Mouse (Mus musculus) stomach, embryonic 15.5 days (tissue): ENCODE data around the gene Tmem132d. TPM values are rescaled to one million over a fixed set of nuclear protein-coding genes. Genes with fewer than 3 reads are reported as not detected.
"Not testable (repeated sequence)": the region's sequence is repeated elsewhere in the genome, so short reads cannot be mapped to it uniquely, and the experiment has no call there.

Experiments
- ATAC-seq: fragments of 200-750 bp; cut with Nextera tagmentation; 2 replicates; pipeline ENCODE4 v1.8.0; 2017; ENCODE audit warnings: low read depth, moderate number of reproducible peaks, moderate TSS enrichment; ENCODE audit not compliant: insufficient read depth, low FRiP score
- H3K27ac ChIP-seq: fragments of 300-500 bp; sonication (generic); 2 replicates; pipeline ENCODE4 v1.5.1; 2015; ENCODE audit warnings: mild to moderate bottlenecking, inconsistent platforms
- H3K27me3 ChIP-seq: fragments of 300-500 bp; sonication (generic); replicated peaks from 2 replicates; pipeline ENCODE4 v1.6.1; 2015; ENCODE audit warnings: inconsistent platforms
- H3K36me3 ChIP-seq: fragments of 300-500 bp; sonication (generic); 2 replicates; pipeline ENCODE4 v1.6.1; 2015; ENCODE audit warnings: inconsistent platforms
- H3K4me1 ChIP-seq: fragments of 300-500 bp; sonication (generic); 2 replicates; pipeline ENCODE4 v1.6.1; 2015; ENCODE audit warnings: inconsistent platforms
- H3K4me2 ChIP-seq: fragments of 300-500 bp; sonication (generic); 2 replicates; pipeline ENCODE4 v1.6.1; 2015; ENCODE audit warnings: mild to moderate bottlenecking, inconsistent platforms
- H3K4me3 ChIP-seq: fragments of 300-500 bp; sonication (generic); replicated peaks from 2 replicates; pipeline ENCODE4 v1.5.1; 2015; ENCODE audit warnings: inconsistent platforms
- H3K9ac ChIP-seq: fragments of 300-500 bp; sonication (generic); 2 replicates; pipeline ENCODE4 v1.6.1; 2015; ENCODE audit warnings: inconsistent platforms
- H3K9me3 ChIP-seq: fragments of 300-500 bp; sonication (generic); 2 replicates; pipeline ENCODE4 v1.6.1; 2016; ENCODE audit warnings: inconsistent platforms
- WGBS: fragments of 180-500 bp; shearing (Covaris S2); methylation state at CpG from one replicate; pipeline ENCODE4 v1.1.7; 2015; 5-methylcytosine and 5-hydroxymethylcytosine counted together
- polyA plus RNA-seq: library from polyadenylated mRNA; unstranded; fragments of >200 nt; fragmentation: Nextera tagmentation; extraction: Ambion mirVana; gene quantifications from 2 replicates; pipeline ENCODE4 v1.2.1, GENCODE M21; 2015

Gene Tmem132d
- polyA plus RNA-seq, 1 experiment from 2014 or later: 0.05 TPM

- Histone ChIP-seq H3K4me3 (no peak overlapping the region), H3K4me2 (no peak overlapping the region), H3K36me3 (no peaks in the 10 kb centered on the region), H3K27me3 (no peaks in the 10 kb centered on the region), H3K9me3 (no peaks in the 10 kb centered on the region), H3K9ac (no peak overlapping the region), H3K4me1 (no peaks in the 10 kb centered on the region), H3K27ac (no peak overlapping the region)
- 74% methylated on average over 12 of the region's 12 CpGs for WGBS
- ATAC-seq: no peak
These were observed 626.0 kb downstream of the Tmem132d start for GRCm38 (mm10) chr5:127806850-127807249.

GRCm38 (mm10) chr5:127800907-127801306 is 632.0 kb downstream of the Tmem132d start:
- H3K4me3 ChIP-seq: no peak overlapping the region
- H3K9ac ChIP-seq: no peak overlapping the region
- no peaks in the 10 kb centered on the region for H3K9me3 ChIP-seq
- ATAC-seq: no peak
- no peaks in the 10 kb centered on the region for H3K36me3 ChIP-seq
- no peak overlapping the region for H3K4me2 ChIP-seq
- H3K4me1 ChIP-seq: no peaks in the 10 kb centered on the region
- no peaks in the 10 kb centered on the region for H3K27me3 ChIP-seq
- H3K27ac ChIP-seq: no peak overlapping the region
- WGBS: 60% methylated on average over 4 of the region's 4 CpGs

GRCm38 (mm10) chr5:127781221-127781620 is 651.7 kb downstream of the Tmem132d start:
- 50% methylated on average over 5 of the region's 5 CpGs for WGBS
- Histone ChIP-seq H3K4me1 (no peaks in the 10 kb centered on the region), H3K9me3 (no peaks in the 10 kb centered on the region), H3K27ac (no peak overlapping the region), H3K27me3 (no peaks in the 10 kb centered on the region), H3K4me2 (no peak overlapping the region), H3K36me3 (no peaks in the 10 kb centered on the region), H3K9ac (no peak overlapping the region), H3K4me3 (no peak overlapping the region)
- ATAC-seq: no peak

- no peak overlapping the region for H3K9ac ChIP-seq
- WGBS: 65% methylated on average over 7 of the region's 7 CpGs
- H3K27me3 ChIP-seq: no peaks in the 10 kb centered on the region
- no peak overlapping the region for H3K27ac ChIP-seq
- no peaks in the 10 kb centered on the region for H3K4me1 ChIP-seq
- H3K4me3 ChIP-seq: no peak overlapping the region
- no peaks in the 10 kb centered on the region for H3K36me3 ChIP-seq
- ATAC-seq: no peak
- H3K4me2 ChIP-seq: no peak overlapping the region
- H3K9me3 ChIP-seq: no peaks in the 10 kb centered on the region
These were observed 657.1 kb downstream of the Tmem132d start for GRCm38 (mm10) chr5:127775749-127776148.

GRCm38 (mm10) chr5:127758576-127758975 is 674.3 kb downstream of the Tmem132d start:
- Histone ChIP-seq H3K9ac (no peak overlapping the region), H3K36me3 (no peaks in the 10 kb centered on the region), H3K4me1 (no peaks in the 10 kb centered on the region), H3K9me3 (no peaks in the 10 kb centered on the region), H3K27me3 (no peaks in the 10 kb centered on the region), H3K27ac (no peak overlapping the region), H3K4me3 (no peak overlapping the region), H3K4me2 (no peak overlapping the region)
- whole genome bisulfite sequencing: 78% methylated on average over 4 of the region's 4 CpGs
- ATAC-seq: no peak

GRCm38 (mm10) chr5:127756671-127757423 is 676.0 kb downstream of the Tmem132d start:
- Histone ChIP-seq H3K36me3 (no peaks in the 10 kb centered on the region), H3K27me3 (no peaks in the 10 kb centered on the region), H3K4me2 (no peak overlapping the region), H3K4me1 (no peaks in the 10 kb centered on the region), H3K4me3 (no peak overlapping the region), H3K27ac (no peak overlapping the region), H3K9ac (no peak overlapping the region), H3K9me3 (no peaks in the 10 kb centered on the region)
- ATAC-seq: no peak
- 72% methylated on average over 4 of the region's 4 CpGs for WGBS

- Histone ChIP-seq H3K27me3 (no peaks in the 10 kb centered on the region), H3K27ac (no peak overlapping the region), H3K9ac (no peak overlapping the region), H3K4me2 (no peak overlapping the region), H3K4me1 (no peaks in the 10 kb centered on the region), H3K4me3 (no peak overlapping the region), H3K36me3 (no peaks in the 10 kb centered on the region), H3K9me3 (no peaks in the 10 kb centered on the region)
- WGBS: 78% methylated on average over 3 of the region's 3 CpGs
- no peak for ATAC-seq
These were observed 676.9 kb downstream of the Tmem132d start for GRCm38 (mm10) chr5:127756011-127756410.

- Histone ChIP-seq H3K36me3 (no peaks in the 10 kb centered on the region), H3K4me2 (no peak overlapping the region), H3K9me3 (no peaks in the 10 kb centered on the region), H3K4me1 (no peaks in the 10 kb centered on the region), H3K27me3 (no peaks in the 10 kb centered on the region), H3K9ac (no peak overlapping the region), H3K4me3 (no peak overlapping the region), H3K27ac (no peak overlapping the region)
- WGBS: 75% methylated on average over 4 of the region's 4 CpGs
- no peak for ATAC-seq
These were observed 677.3 kb downstream of the Tmem132d start for GRCm38 (mm10) chr5:127755594-127755993.

- H3K27me3 ChIP-seq: no peaks in the 10 kb centered on the region
- ATAC-seq: no peak
These were observed 681.5 kb downstream of the Tmem132d start for GRCm38 (mm10) chr5:127751262-127751975.

GRCm38 (mm10) chr5:127749540-127749939 is 683.3 kb downstream of the Tmem132d start:
- H3K9me3 ChIP-seq, H3K9ac ChIP-seq, H3K4me3 ChIP-seq, H3K27me3 ChIP-seq, H3K4me2 ChIP-seq, H3K27ac ChIP-seq, ATAC-seq, H3K4me1 ChIP-seq, H3K36me3 ChIP-seq: not testable (repeated sequence)
- 91% methylated on average over 3 of the region's 3 CpGs for WGBS

More at GRCm38 (mm10) chr5:127751262-127751975, 681.5 kb downstream of the Tmem132d start:
- no peak overlapping the region for H3K4me2 ChIP-seq
- WGBS: 22% methylated on average over 20 of the region's 20 CpGs
- H3K9me3 ChIP-seq: no peaks in the 10 kb centered on the region
- no peaks in the 10 kb centered on the region for H3K4me1 ChIP-seq
- H3K4me3 ChIP-seq: no peak overlapping the region
- H3K9ac ChIP-seq: no peak overlapping the region
- no peaks in the 10 kb centered on the region for H3K36me3 ChIP-seq
- no peak overlapping the region for H3K27ac ChIP-seq

- Histone ChIP-seq H3K4me3 (no peak overlapping the region), H3K27me3 (no peaks in the 10 kb centered on the region), H3K4me1 (no peaks in the 10 kb centered on the region), H3K9ac (no peak overlapping the region), H3K27ac (no peak overlapping the region), H3K4me2 (no peak overlapping the region), H3K36me3 (no peaks in the 10 kb centered on the region), H3K9me3 (no peaks in the 10 kb centered on the region)
- WGBS: 74% methylated on average over 16 of the region's 16 CpGs
- no peak for ATAC-seq
These were observed 691.5 kb downstream of the Tmem132d start for GRCm38 (mm10) chr5:127741331-127741730.
